17 mouse cellular contexts compared by ENCODE assay signal in the genomic region with DNA sequence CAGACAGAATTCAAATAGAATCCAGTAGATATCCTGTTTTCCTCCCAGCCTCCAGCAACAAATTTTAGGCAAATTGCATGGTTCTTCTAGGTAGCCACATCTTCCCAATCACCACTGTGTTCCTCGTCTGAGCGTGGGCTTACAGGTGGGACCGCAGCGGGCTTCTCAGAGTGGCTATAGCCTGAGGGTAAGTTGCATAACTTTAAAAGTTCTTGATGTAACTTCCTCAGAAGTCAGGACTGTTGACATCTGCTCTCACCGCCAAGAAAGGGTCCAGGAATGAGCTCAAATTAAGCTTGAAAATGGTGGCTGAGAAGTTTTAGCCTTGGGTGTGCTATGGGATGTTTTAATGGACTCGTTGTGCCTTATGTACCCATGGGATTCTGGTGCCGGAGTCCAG.
"Had no signal": no experiment of that assay in that cellular context is flagged by ENCODE, and none has a peak within 500 bp of the region (broad histone marks: within the 10 kb centered on the region; RNA-seq: fewer than 3 reads in every experiment).

No protein-coding gene starts in this region.

- ATAC-seq: liver, embryonic 12.5 days; liver, postnatal 0 days; lung, postnatal 0 days; midbrain, embryonic 13.5 days; midbrain, embryonic 15.5 days; midbrain, embryonic 16.5 days had no signal

- DNase-seq: left cerebral cortex, postnatal 4 days; liver; liver, embryonic 13.5 days; liver, postnatal 0 days; lung, adult 18-20 months; lung, adult 2 months; lung, embryonic 14.5 days; lung, postnatal 10 days; lung, postnatal 14 days; lung, postnatal 36 days; lung, postnatal 4 days; midbrain, embryonic 14.5 days had no signal
